Mouse (Mus musculus): ENCODE data around the gene Skap1. TPM values are rescaled to one million over a fixed set of nuclear protein-coding genes. Genes with fewer than 3 reads are reported as not detected.
A peak's percentile ranks its signal among the peaks of the same experiment; 100 is the strongest.

Skap1 gene
- polyA plus RNA-seq, 1 experiment from 2014 or later = 0.23 TPM

- Histone ChIP-seq H3K9ac (ENCODE audit: low read length) (no peak overlapping the region), H3K27me3 (ENCODE audit: control insufficient read depth, insufficient read depth, low read length) (peaks cover 12% of the 10 kb centered on the region), H3K27ac (replicated peaks in 1 of 2; ENCODE audit: control insufficient read depth in 1 of 2, insufficient read depth in 1 of 2, low read depth in 2 of 2, low read length in 2 of 2) (no peak overlapping the region), H3K4me3 (ENCODE audit: control insufficient read depth in 1 of 2, insufficient read depth in 1 of 2, low read depth in 1 of 2, low read length in 2 of 2) (0 out of 4 replicates have a peak overlapping the region, but pooled peaks of 1 of the 2 experiments have one; percentile 6), H3K4me1 (ENCODE audit: control insufficient read depth in 2 of 2, insufficient read depth in 2 of 2, low read length in 2 of 2) (no peaks in the 10 kb centered on the region), H3K36me3 (ENCODE audit: control insufficient read depth, insufficient read depth, low read length) (no peaks in the 10 kb centered on the region), H3K9me3 (ENCODE audit: control insufficient read depth, low read length) (no peaks in the 10 kb centered on the region), H3K4me2 (ENCODE audit: low read length) (peak overlapping the region; percentile 48)
- ATAC-seq (ENCODE audit: insufficient number of reproducible peaks, insufficient read depth, low FRiP score, low read depth) = no peak
- WGBS = 40% methylated on average over 12 of the region's 12 CpGs
Observed at GRCm38 (mm10) chr11:96595890-96596289, 131.5 kb downstream of the Skap1 start.

DNA sequence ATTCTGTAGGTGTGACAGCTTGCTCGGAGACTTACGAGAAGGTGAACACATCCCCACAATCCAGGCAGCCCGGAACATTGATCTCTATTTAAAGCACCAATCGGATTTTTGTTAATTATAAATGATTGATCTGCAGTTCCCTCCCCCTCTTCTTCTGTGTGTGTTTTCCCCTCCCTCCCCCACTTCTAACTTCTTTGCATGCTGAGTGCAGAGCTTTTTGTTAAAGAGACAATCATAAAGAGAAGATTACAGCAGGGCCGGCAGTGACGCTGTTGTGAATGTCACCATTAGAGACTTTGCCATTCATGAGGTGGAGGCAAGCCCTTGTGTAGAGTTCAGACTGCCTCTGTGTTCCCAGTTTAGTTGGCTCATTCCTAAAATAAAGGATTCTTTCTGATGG, 131.9 kb downstream of the Skap1 start:
- no peak overlapping the region for H3K9ac ChIP-seq (ENCODE audit: low read length)
- H3K27me3 ChIP-seq (ENCODE audit: control insufficient read depth, insufficient read depth, low read length) = peaks cover 12% of the 10 kb centered on the region
- 28% methylated on average over 6 of the region's 6 CpGs for WGBS
- peak overlapping the region; percentile 48 for H3K4me2 ChIP-seq (ENCODE audit: low read length)
- H3K9me3 ChIP-seq (ENCODE audit: control insufficient read depth, low read length) = no peaks in the 10 kb centered on the region
- no peak overlapping the region for H3K27ac ChIP-seq (replicated peaks in 1 of 2; ENCODE audit: control insufficient read depth in 1 of 2, insufficient read depth in 1 of 2, low read depth in 2 of 2, low read length in 2 of 2)
- ATAC-seq (ENCODE audit: insufficient number of reproducible peaks, insufficient read depth, low FRiP score, low read depth) = no peak
- 0 out of 4 replicates have a peak overlapping the region, but pooled peaks of 1 of the 2 experiments have one; percentile 6 for H3K4me3 ChIP-seq (ENCODE audit: control insufficient read depth in 1 of 2, insufficient read depth in 1 of 2, low read depth in 1 of 2, low read length in 2 of 2)
- H3K4me1 ChIP-seq (ENCODE audit: control insufficient read depth in 2 of 2, insufficient read depth in 2 of 2, low read length in 2 of 2) = no peaks in the 10 kb centered on the region
- H3K36me3 ChIP-seq (ENCODE audit: control insufficient read depth, insufficient read depth, low read length) = no peaks in the 10 kb centered on the region

GRCm38 (mm10) chr11:96602806-96603205, 138.4 kb downstream of the Skap1 start:
- Histone ChIP-seq H3K36me3 (ENCODE audit: control insufficient read depth, insufficient read depth, low read length) (no peaks in the 10 kb centered on the region), H3K4me1 (ENCODE audit: control insufficient read depth in 2 of 2, insufficient read depth in 2 of 2, low read length in 2 of 2) (peaks cover 4 to 18% of the 10 kb centered on the region in 2 experiments), H3K9me3 (ENCODE audit: control insufficient read depth, low read length) (no peaks in the 10 kb centered on the region), H3K27ac (replicated peaks in 1 of 2; ENCODE audit: control insufficient read depth in 1 of 2, insufficient read depth in 1 of 2, low read depth in 2 of 2, low read length in 2 of 2) (no peak overlapping the region), H3K4me2 (ENCODE audit: low read length) (no peak overlapping the region), H3K4me3 (ENCODE audit: control insufficient read depth in 1 of 2, insufficient read depth in 1 of 2, low read depth in 1 of 2, low read length in 2 of 2) (no peak overlapping the region), H3K27me3 (ENCODE audit: control insufficient read depth, insufficient read depth, low read length) (peaks cover 8% of the 10 kb centered on the region), H3K9ac (ENCODE audit: low read length) (no peak overlapping the region)
- WGBS = 66% methylated on average over 3 of the region's 3 CpGs
- no peak for ATAC-seq (ENCODE audit: insufficient number of reproducible peaks, insufficient read depth, low FRiP score, low read depth)

DNA sequence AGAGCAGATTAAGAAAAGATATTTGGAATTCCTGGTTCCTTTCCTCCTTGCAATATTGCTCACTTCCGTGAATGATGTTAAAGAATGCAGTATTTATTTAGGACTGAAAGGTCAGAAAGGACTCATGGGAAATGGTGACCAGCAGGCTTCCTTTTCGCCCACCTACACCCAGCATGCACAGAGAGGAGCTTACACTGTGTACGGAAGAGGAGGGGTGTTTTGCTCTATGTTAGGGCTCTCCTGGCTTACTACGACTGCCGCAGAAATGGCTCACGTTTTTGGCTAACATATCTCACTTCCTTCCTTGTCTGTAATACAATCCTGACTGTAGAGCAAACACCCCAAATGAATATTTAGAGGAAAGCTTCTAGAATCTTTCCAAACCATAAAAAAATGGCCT, 139.9 kb downstream of the Skap1 start:
- Histone ChIP-seq H3K4me2 (ENCODE audit: low read length) (0 out of 2 replicates have a peak overlapping the region, but pooled peaks have one; percentile 4), H3K4me1 (ENCODE audit: control insufficient read depth in 2 of 2, insufficient read depth in 2 of 2, low read length in 2 of 2) (peaks cover 4 to 18% of the 10 kb centered on the region in 2 experiments), H3K27ac (replicated peaks in 1 of 2; ENCODE audit: control insufficient read depth in 1 of 2, insufficient read depth in 1 of 2, low read depth in 2 of 2, low read length in 2 of 2) (peak overlapping the region; percentile 29 to 62), H3K4me3 (ENCODE audit: control insufficient read depth in 1 of 2, insufficient read depth in 1 of 2, low read depth in 1 of 2, low read length in 2 of 2) (no peak overlapping the region), H3K27me3 (ENCODE audit: control insufficient read depth, insufficient read depth, low read length) (peaks cover 8% of the 10 kb centered on the region), H3K36me3 (ENCODE audit: control insufficient read depth, insufficient read depth, low read length) (no peaks in the 10 kb centered on the region), H3K9ac (ENCODE audit: low read length) (no peak overlapping the region), H3K9me3 (ENCODE audit: control insufficient read depth, low read length) (no peaks in the 10 kb centered on the region)
- no peak for ATAC-seq (ENCODE audit: insufficient number of reproducible peaks, insufficient read depth, low FRiP score, low read depth)
- 35% methylated on average over 6 of the region's 6 CpGs for WGBS

GRCm38 (mm10) chr11:96604751-96605450, 140.5 kb downstream of the Skap1 start:
- 15% methylated on average over 7 of the region's 7 CpGs for WGBS
- Histone ChIP-seq H3K4me1 (ENCODE audit: control insufficient read depth in 2 of 2, insufficient read depth in 2 of 2, low read length in 2 of 2) (peaks cover 4 to 18% of the 10 kb centered on the region in 2 experiments), H3K36me3 (ENCODE audit: control insufficient read depth, insufficient read depth, low read length) (no peaks in the 10 kb centered on the region), H3K9ac (ENCODE audit: low read length) (no peak overlapping the region), H3K27ac (replicated peaks in 1 of 2; ENCODE audit: control insufficient read depth in 1 of 2, insufficient read depth in 1 of 2, low read depth in 2 of 2, low read length in 2 of 2) (peak overlapping the region; percentile 38 to 41; a peak in 3 of 4 replicates), H3K9me3 (ENCODE audit: control insufficient read depth, low read length) (no peaks in the 10 kb centered on the region), H3K27me3 (ENCODE audit: control insufficient read depth, insufficient read depth, low read length) (peaks cover 8% of the 10 kb centered on the region), H3K4me2 (ENCODE audit: low read length) (no peak overlapping the region), H3K4me3 (ENCODE audit: control insufficient read depth in 1 of 2, insufficient read depth in 1 of 2, low read depth in 1 of 2, low read length in 2 of 2) (no peak overlapping the region)
- no peak for ATAC-seq (ENCODE audit: insufficient number of reproducible peaks, insufficient read depth, low FRiP score, low read depth)

- 65% methylated on average over 6 of the region's 6 CpGs for WGBS
- Histone ChIP-seq H3K9me3 (ENCODE audit: control insufficient read depth, low read length) (no peaks in the 10 kb centered on the region), H3K9ac (ENCODE audit: low read length) (no peak overlapping the region), H3K4me3 (ENCODE audit: control insufficient read depth in 1 of 2, insufficient read depth in 1 of 2, low read depth in 1 of 2, low read length in 2 of 2) (no peak overlapping the region), H3K4me2 (ENCODE audit: low read length) (no peak overlapping the region), H3K27me3 (ENCODE audit: control insufficient read depth, insufficient read depth, low read length) (peaks cover 8% of the 10 kb centered on the region), H3K4me1 (ENCODE audit: control insufficient read depth in 2 of 2, insufficient read depth in 2 of 2, low read length in 2 of 2) (peaks cover 4 to 18% of the 10 kb centered on the region in 2 experiments), H3K27ac (replicated peaks in 1 of 2; ENCODE audit: control insufficient read depth in 1 of 2, insufficient read depth in 1 of 2, low read depth in 2 of 2, low read length in 2 of 2) (no peak overlapping the region), H3K36me3 (ENCODE audit: control insufficient read depth, insufficient read depth, low read length) (no peaks in the 10 kb centered on the region)
- ATAC-seq (ENCODE audit: insufficient number of reproducible peaks, insufficient read depth, low FRiP score, low read depth) = no peak
Observed at GRCm38 (mm10) chr11:96605516-96605915, 141.1 kb downstream of the Skap1 start.

DNA sequence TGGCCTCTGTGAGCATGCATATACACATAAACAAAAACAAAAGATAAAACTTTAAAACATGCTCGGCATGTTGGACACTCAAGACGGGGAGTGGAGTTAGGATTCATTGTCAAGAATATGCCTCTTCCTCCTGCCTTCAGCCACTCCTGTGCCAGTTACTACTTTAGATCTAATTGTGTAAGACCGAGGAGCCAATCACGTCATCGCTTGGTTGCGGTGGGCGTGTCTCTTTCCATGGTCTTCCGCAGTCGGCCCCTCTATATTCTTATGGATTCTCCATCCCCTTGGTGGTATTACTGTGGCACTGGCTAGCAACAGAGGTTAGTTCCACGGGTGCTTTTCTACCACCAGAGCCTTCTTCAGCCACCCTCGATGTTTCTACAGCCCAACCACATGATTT, 148.2 kb downstream of the Skap1 start:
- WGBS = 75% methylated on average over 11 of the region's 11 CpGs
- Histone ChIP-seq H3K27ac (replicated peaks in 1 of 2; ENCODE audit: control insufficient read depth in 1 of 2, insufficient read depth in 1 of 2, low read depth in 2 of 2, low read length in 2 of 2) (no peak overlapping the region), H3K9ac (ENCODE audit: low read length) (no peak overlapping the region), H3K36me3 (ENCODE audit: control insufficient read depth, insufficient read depth, low read length) (no peaks in the 10 kb centered on the region), H3K4me1 (ENCODE audit: control insufficient read depth in 2 of 2, insufficient read depth in 2 of 2, low read length in 2 of 2) (no peaks in the 10 kb centered on the region), H3K4me2 (ENCODE audit: low read length) (no peak overlapping the region), H3K9me3 (ENCODE audit: control insufficient read depth, low read length) (no peaks in the 10 kb centered on the region), H3K4me3 (ENCODE audit: control insufficient read depth in 1 of 2, insufficient read depth in 1 of 2, low read depth in 1 of 2, low read length in 2 of 2) (no peak overlapping the region), H3K27me3 (ENCODE audit: control insufficient read depth, insufficient read depth, low read length) (peaks cover 14% of the 10 kb centered on the region)
- ATAC-seq (ENCODE audit: insufficient number of reproducible peaks, insufficient read depth, low FRiP score, low read depth) = no peak

DNA sequence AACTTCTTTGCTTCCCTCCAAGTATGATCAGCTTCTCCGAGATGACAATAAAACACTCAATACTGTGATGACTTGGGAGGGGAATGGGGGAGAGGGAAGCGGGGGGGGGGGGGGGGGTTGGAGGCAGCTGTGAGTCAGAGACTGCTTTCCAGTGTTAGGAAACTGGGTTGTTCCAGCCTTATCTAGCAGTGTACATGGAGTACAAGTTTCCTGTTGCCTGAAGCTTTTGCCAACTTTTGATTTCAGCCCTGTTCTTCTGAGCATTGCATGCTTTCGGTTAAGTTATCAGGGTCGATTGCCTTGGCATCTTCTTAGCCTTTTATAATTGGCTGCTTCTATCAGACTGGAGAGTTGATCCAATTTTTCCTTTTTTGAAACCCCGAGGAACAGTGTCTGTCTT, 152.4 kb downstream of the Skap1 start:
- no peak for ATAC-seq (ENCODE audit: insufficient number of reproducible peaks, insufficient read depth, low FRiP score, low read depth)
- WGBS = 35% methylated on average over 5 of the region's 5 CpGs
- H3K9ac ChIP-seq (ENCODE audit: low read length) = no peak overlapping the region

More for the DNA sequence above, 152.4 kb downstream of the Skap1 start:
- no peak overlapping the region for H3K4me3 ChIP-seq (ENCODE audit: control insufficient read depth in 1 of 2, insufficient read depth in 1 of 2, low read depth in 1 of 2, low read length in 2 of 2)
- no peaks in the 10 kb centered on the region for H3K4me1 ChIP-seq (ENCODE audit: control insufficient read depth in 2 of 2, insufficient read depth in 2 of 2, low read length in 2 of 2)
- no peak overlapping the region for H3K27ac ChIP-seq (replicated peaks in 1 of 2; ENCODE audit: control insufficient read depth in 1 of 2, insufficient read depth in 1 of 2, low read depth in 2 of 2, low read length in 2 of 2)
- no peaks in the 10 kb centered on the region for H3K9me3 ChIP-seq (ENCODE audit: control insufficient read depth, low read length)
- H3K27me3 ChIP-seq (ENCODE audit: control insufficient read depth, insufficient read depth, low read length) = peaks cover 43% of the 10 kb centered on the region
- H3K4me2 ChIP-seq (ENCODE audit: low read length) = no peak overlapping the region
- no peaks in the 10 kb centered on the region for H3K36me3 ChIP-seq (ENCODE audit: control insufficient read depth, insufficient read depth, low read length)
